Mouse (Mus musculus) kidney, embryonic 16.5 days (tissue): ENCODE measurements around the gene Ubash3a. TPM values are rescaled to one million over a fixed set of nuclear protein-coding genes. Genes with fewer than 3 reads are reported as not detected.

Experiments used
- polyA plus RNA-seq: library from polyadenylated mRNA; unstranded; fragments of >200 nt; fragmentation: Nextera tagmentation; extraction: Ambion mirVana; gene quantifications from 2 replicates; pipeline ENCODE4 v1.2.1, GENCODE M21; 2015

Gene Ubash3a
- polyA plus RNA-seq, 1 experiment from 2014 or later = 0.40 TPM

Other genes starting within 250 kb of the Ubash3a start
- 8.5 and 9.2 TPM in 2 replicates for gene Abcg1, start 150.2 kb upstream of the Ubash3a start, polyA plus RNA-seq
- 0.36 and 0.41 TPM in 2 replicates for gene Tff3, start 78.2 kb upstream of the Ubash3a start, polyA plus RNA-seq
- gene Tff2, start 63.6 kb upstream of the Ubash3a start, polyA plus RNA-seq = 2.1 and 2.3 TPM in 2 replicates
- 0.35 TPM in 1 of 2 replicates, not detected in the other for gene Tff1, start 42.6 kb upstream of the Ubash3a start, polyA plus RNA-seq
- not detected in 2 replicates for gene Tmprss3, start 8.9 kb upstream of the Ubash3a start, polyA plus RNA-seq
- gene Rsph1, start 69.5 kb downstream of the Ubash3a start, polyA plus RNA-seq = 2.0 and 2.3 TPM in 2 replicates
- 2.8 and 3.0 TPM in 2 replicates for gene Slc37a1, start 78.9 kb downstream of the Ubash3a start, polyA plus RNA-seq
- 34.9 and 36.5 TPM in 2 replicates for gene Pde9a, start 178.3 kb downstream of the Ubash3a start, polyA plus RNA-seq